Mouse (Mus musculus): ENCODE data around the gene Robo1.

Gene Robo1

GRCm38 (mm10) chr16:72307537-72308330, at the start of gene Robo1:
Gene Robo1, plus strand, starts transcription at chr16:72308306.
- no peak for DNase-seq (ENCODE audit: low read depth)

GRCm38 (mm10) chr16:72267839-72268238, 40.3 kb upstream of the Robo1 start:
- DNase-seq (ENCODE audit: low read depth) = no peak

DNA sequence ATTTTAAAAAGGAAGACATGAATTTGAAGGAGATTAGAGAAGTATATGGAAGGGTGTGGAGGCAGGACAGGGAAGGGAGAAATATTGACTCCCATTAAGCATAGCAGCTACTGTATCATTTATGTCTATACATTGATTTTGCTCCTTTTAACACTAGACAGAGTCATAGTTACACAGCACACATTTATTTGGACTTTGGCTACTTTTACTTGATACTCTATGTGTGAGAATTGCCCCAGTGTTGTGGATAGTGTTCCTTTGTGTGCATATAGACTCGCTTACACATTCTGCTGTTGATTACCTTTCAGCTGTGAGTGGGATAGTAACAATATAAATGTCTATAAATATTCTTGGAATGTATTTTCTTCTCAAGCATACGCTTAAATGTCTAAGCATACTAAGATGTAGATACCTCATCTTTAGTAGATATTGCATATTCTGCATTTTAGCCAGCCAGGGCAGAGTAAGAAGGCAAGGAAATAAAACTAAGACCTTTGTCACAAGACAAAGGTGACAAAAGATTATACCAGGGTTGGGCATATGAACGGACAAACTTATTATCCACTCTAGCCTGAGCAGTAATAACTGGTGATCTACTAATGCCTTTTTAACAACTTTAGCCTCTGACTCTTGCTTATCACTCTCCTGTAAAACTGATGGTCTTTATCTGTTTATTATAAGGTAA, 31.6 kb upstream of the Robo1 start:
- DNase-seq (ENCODE audit: low read depth) = no peak

DNA sequence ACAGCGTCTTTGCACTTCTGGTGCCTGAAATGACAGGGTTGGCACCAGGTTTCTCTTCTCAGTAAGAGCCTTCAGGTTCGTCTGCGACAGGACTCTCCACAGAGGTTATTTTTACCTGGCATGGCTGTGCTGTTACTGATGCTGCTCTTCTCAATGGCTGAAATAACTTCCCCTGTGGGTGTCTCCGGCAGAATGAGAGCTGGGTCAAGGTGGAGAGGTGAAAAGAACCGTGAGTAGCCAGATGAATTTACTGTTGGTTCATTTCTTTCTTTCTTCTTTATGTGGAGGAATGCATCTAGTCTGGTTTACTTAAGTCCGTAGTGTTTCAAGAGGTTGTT, 194 bp downstream of the Robo1 start:
- DNase-seq (ENCODE audit: low read depth) = no peak

GRCm38 (mm10) chr16:72327321-72327720, 19.2 kb downstream of the Robo1 start:
- no peak for DNase-seq (ENCODE audit: low read depth)

GRCm38 (mm10) chr16:72328579-72328978, 20.5 kb downstream of the Robo1 start:
- DNase-seq (ENCODE audit: low read depth) = no peak

- DNase-seq (ENCODE audit: low read depth) = no peak
Measured at GRCm38 (mm10) chr16:72337757-72338156, 29.7 kb downstream of the Robo1 start.

DNA sequence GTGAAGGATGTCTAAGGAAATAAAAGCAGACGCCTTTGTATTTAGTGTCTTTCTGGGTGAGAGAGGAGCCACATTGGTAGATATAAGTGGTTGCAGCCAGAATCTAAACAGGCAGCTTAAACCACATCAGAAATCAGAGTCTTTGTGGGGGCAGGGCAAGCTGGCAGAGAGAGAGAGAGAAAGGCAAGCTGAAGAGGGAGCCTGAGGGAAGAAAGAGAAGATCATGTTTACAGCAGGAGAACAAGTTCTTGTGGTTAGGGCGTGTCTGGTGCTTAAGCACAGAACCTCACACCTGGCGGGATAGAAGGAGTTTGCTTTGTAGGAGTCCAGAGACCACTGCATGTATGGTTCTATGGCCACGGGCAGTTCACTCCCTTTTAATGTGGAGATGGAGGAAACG, 42.3 kb downstream of the Robo1 start:
- no peak for DNase-seq (ENCODE audit: low read depth)

DNA sequence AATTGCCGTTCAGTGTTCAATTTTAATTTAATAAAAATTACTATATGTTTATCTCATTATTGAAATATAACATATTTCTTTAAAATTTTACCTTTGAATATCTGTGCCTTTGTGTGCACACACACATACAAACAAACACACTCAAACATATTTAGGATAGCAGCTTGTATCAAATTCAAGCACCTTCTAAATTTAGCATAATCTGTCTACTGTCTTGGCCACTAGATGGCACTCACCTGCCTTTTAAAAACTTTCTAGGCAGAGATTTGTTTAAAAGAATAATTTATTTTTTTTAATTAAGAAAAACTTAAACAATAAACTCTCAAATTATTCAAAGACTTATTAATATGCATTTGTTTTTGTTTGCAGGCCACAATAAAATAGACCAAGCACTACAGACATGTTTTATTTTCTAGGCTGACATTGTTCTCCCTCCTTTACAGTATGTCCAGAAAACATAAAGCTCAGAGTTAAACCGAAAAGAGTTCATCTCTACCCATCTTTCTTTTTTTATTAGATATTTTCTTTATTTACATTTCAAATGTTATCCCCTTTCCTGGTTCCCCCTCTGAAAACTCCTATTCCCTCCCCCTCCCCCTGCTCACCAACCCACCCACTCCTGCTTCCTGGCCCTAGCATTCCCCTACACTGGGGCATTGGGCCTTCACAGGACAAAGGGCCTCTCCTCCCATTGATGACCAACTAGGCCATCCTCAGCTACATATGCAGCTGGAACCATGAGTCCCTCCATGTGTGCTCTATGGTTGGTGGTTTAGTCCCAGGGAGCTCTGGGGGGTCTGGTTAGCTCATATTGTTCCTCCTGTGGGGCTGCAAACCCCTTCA, 48.6 kb downstream of the Robo1 start:
- peak; percentile 49 for DNase-seq (ENCODE audit: low read depth)

GRCm38 (mm10) chr16:72376896-72377295, 68.8 kb downstream of the Robo1 start:
- DNase-seq (ENCODE audit: low read depth) = no peak

DNA sequence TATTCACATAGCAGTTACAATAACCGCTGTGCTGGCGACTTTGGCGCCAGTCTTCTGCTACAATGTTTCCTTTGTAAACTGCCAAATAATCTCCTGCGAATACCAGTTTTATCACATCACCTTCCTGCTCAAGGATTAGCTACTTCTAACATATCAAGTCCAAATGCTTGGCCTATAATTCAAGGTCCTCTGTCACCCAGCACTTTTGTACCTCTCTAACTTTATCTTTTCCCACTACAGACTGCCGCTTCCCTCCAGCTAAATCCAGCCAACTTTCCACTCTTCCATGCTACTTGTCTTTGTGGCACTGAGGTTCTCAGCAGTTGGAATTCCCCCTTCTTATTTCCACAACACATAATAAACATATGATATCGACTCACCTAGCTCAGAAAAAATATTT, 73.7 kb downstream of the Robo1 start:
- no peak for DNase-seq (ENCODE audit: low read depth)

- no peak for DNase-seq (ENCODE audit: low read depth)
Measured at GRCm38 (mm10) chr16:72383566-72383965, 75.5 kb downstream of the Robo1 start.

DNA sequence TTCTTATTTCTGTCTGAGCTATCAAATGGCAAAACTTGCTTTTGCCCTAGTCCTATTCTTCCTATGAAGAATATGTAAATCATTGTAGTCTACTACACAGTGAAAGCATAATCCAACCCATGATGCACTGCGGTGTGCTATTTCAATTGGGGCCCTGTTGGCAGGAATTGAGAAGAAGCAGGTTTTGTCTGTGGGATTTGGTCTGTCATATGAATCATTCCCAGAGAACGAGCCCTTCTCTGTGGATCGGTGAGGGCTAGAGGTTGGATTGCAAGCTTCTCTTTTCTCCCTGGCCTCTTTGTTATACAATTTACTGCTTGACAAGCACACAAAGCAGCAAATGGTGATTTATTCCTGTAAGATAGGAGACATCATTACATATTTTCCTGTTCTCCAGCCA, 85.4 kb downstream of the Robo1 start:
- no peak for DNase-seq (ENCODE audit: low read depth)

GRCm38 (mm10) chr16:72398811-72399210, 90.7 kb downstream of the Robo1 start:
- DNase-seq (ENCODE audit: low read depth) = no peak

GRCm38 (mm10) chr16:72402381-72402780, 94.3 kb downstream of the Robo1 start:
- DNase-seq (ENCODE audit: low read depth) = no peak

DNA sequence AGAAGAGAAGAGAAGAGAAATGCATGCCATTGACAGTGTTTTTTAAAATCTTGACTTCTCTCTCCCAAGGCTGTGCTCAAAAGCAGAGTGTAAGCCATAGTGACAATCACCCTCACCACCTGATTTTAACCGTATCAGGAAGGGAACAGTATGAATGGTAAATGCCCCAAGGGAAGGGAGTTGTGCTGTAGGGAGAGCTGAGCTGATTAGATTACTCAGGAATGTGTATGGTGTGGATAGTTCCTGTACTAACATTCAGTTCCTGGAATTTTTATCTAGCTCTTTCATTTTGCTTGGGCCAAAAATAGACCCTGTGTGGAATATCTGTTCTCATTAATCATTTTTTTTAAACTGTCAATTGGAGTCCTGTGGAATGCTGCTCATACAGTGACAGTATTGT, 101.7 kb downstream of the Robo1 start:
- no peak for DNase-seq (ENCODE audit: low read depth)

DNA sequence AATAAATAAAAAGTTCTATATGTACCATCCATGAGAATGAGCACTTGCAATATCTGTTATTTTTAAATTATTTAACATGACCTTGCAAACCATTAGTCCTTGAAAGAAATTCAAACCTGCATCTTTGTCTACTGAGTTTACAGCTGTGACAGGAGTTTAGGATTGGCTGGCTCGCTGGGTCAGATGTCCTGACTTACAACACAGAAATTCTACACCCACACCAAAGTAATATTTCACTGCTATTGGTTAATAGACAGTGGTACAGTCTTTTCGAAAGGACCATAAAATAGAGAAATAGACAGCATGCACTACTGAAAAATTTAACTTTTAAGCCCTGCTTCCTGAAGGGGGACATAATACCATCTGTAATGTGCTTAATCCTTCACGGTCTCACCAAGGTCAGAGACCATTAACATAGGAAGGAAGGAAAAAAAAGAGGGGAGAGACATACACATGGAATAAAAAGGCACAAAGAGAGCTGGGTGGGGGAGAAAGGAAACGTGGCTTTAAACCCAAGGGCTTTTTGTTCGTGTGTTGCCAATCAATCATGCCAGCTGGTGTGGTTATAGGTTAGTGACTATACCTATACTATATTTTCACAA, 103.7 kb downstream of the Robo1 start:
- DNase-seq (ENCODE audit: low read depth) = no peak

- no peak for DNase-seq (ENCODE audit: low read depth)
Measured at GRCm38 (mm10) chr16:72412879-72413278, 104.8 kb downstream of the Robo1 start.

DNA sequence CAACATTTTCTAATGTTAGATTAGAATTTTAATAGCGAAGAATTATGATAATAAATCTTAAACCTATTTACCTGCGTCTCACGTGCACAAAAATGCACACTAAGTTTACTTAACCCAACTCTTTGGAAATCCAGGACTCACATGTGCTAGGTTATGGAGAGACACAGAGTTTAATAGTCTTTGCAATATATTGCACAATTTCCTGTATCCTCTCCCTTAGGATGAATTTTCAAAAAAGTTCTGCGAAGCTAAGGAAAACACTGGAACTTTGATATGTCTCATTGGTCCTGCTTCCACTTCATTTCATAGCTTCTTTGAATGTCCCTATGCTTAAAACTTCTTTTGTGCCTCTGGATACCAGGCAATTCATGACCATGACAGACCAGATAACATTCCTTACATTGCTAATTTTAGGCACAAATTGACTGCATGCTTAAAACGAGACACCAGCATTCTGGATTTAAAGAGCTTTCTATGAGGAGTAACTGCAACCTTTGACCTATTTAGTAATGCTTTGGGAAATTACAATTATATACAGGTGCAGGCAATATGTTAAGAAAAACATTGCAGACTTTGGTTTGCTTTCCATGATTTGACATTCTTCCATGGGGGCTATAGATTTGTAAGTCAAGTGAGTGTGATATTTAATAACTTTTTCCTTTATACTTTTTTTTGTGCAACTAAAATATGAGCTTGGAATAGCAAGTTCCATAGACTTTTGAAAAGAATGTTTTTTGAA, 111.4 kb downstream of the Robo1 start:
- no peak for DNase-seq (ENCODE audit: low read depth)

GRCm38 (mm10) chr16:72422426-72422825, 114.3 kb downstream of the Robo1 start:
- DNase-seq (ENCODE audit: low read depth) = no peak

DNA sequence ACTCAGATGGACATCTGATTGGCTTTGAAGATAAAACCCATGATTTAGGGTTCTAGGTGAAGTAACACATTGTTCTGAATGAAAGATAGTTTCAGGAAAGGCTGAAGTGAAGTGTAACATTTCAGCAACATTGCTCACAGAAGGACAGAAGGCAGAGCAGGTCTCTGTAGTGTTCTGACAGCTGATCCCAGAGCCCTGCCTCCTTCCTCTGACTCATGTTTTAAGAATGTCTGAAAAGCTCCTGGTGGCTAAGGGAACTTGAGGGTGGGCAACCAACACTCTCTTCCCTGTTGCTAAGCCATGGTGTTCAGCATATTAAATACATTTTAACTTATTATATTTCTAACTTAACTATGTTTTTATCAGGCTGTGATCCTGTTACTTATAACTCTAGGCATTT, 126.3 kb downstream of the Robo1 start:
- no peak for DNase-seq (ENCODE audit: low read depth)
